ENCODE assay signal across 33 mouse cellular contexts in genomic region chr11:54187377-54187776, GRCm38 (mm10).
"Had no signal": no experiment of that assay in that cellular context is flagged by ENCODE, and none has a peak within 500 bp of the region (broad histone marks: within the 10 kb centered on the region; RNA-seq: fewer than 3 reads in every experiment).

No protein-coding gene starts in this region.

- DNase-seq: heart, postnatal 10 days; heart, postnatal 14 days; heart, postnatal 36 days; heart, postnatal 4 days; kidney, adult 11 months; kidney, adult 18-20 months; kidney, adult 2 months; kidney, adult 8-10 months; kidney, adult 9 months; kidney, postnatal 10 days; kidney, postnatal 14 days; kidney, postnatal 25 days; kidney, postnatal 36 days; kidney, postnatal 4 days; layer of hippocampus, adult 9-11 months; layer of hippocampus, postnatal 36 days had no signal

- H3K9me3 ChIP-seq: heart, embryonic 15.5 days; hindbrain, embryonic 12.5 days; hindbrain, embryonic 13.5 days; hindbrain, embryonic 15.5 days; kidney, embryonic 15.5 days had no signal

- H3K36me3 ChIP-seq: heart, embryonic 12.5 days; heart, embryonic 13.5 days; heart, embryonic 15.5 days; hindbrain, embryonic 10.5 days; hindbrain, embryonic 12.5 days; hindbrain, embryonic 13.5 days; hindbrain, embryonic 15.5 days; kidney, embryonic 15.5 days had no signal

- H3K27me3 ChIP-seq: heart, embryonic 12.5 days; heart, embryonic 13.5 days; heart, embryonic 15.5 days; hindbrain, embryonic 12.5 days; hindbrain, embryonic 13.5 days; hindbrain, embryonic 15.5 days; kidney, embryonic 15.5 days had no signal

- ATAC-seq: hindbrain, embryonic 16.5 days; hindbrain, postnatal 0 days; inflammation-experienced regulatory T-cells, adult 6 months; intestine, embryonic 16.5 days had no signal

- H3K4me3 ChIP-seq: heart, embryonic 12.5 days; heart, embryonic 13.5 days; heart, embryonic 15.5 days; hindbrain, embryonic 10.5 days; hindbrain, embryonic 12.5 days; hindbrain, embryonic 13.5 days; hindbrain, embryonic 15.5 days; kidney, embryonic 15.5 days; layer of hippocampus, adult 2 months; left cerebral cortex, adult 2 months had no signal

- H3K4me2 ChIP-seq: heart, embryonic 11.5 days; heart, embryonic 12.5 days; heart, embryonic 13.5 days; heart, embryonic 15.5 days; hindbrain, embryonic 12.5 days; hindbrain, embryonic 13.5 days; hindbrain, embryonic 14.5 days; hindbrain, embryonic 15.5 days; kidney, embryonic 15.5 days had no signal

- H3K4me1 ChIP-seq: heart, embryonic 12.5 days; heart, embryonic 13.5 days; heart, embryonic 15.5 days; hindbrain, embryonic 12.5 days; hindbrain, embryonic 13.5 days; hindbrain, embryonic 15.5 days; kidney, embryonic 15.5 days had no signal

- H3K27ac ChIP-seq: heart, embryonic 13.5 days; heart, embryonic 15.5 days; hindbrain, embryonic 10.5 days; hindbrain, embryonic 12.5 days; hindbrain, embryonic 13.5 days; hindbrain, embryonic 14.5 days; hindbrain, embryonic 15.5 days; hindbrain, postnatal 0 days; kidney, embryonic 15.5 days; kidney, postnatal 0 days; layer of hippocampus, adult 2 months; left cerebral cortex, adult 2 months had no signal

- H3K9ac ChIP-seq: heart, embryonic 12.5 days; heart, embryonic 13.5 days; heart, embryonic 15.5 days; hindbrain, embryonic 12.5 days; hindbrain, embryonic 13.5 days; hindbrain, embryonic 14.5 days; hindbrain, embryonic 15.5 days; kidney, embryonic 15.5 days had no signal
